Mouse (Mus musculus) small intestine, adult 2 months (tissue): ENCODE measurements around the gene Ddx50. TPM values are rescaled to one million over a fixed set of nuclear protein-coding genes. Genes with fewer than 3 reads are reported as not detected.

ENCODE experiments used
- H3K27ac ChIP-seq: fragments of 200-500 bp; 2 replicates; pipeline ENCODE4 v1.5.1; 2012; ENCODE audit warnings: low read depth, low read length, control low read depth, inconsistent platforms; ENCODE audit not compliant: insufficient read depth
- H3K27me3 ChIP-seq: fragments of 200-500 bp; 2 replicates; pipeline ENCODE4 v1.6.1; 2012; ENCODE audit warnings: mild to moderate bottlenecking, moderate library complexity, low read length, inconsistent platforms; ENCODE audit not compliant: control insufficient read depth, insufficient read depth
- H3K36me3 ChIP-seq: fragments of 200-500 bp; 2 replicates; pipeline ENCODE4 v1.6.1; 2012; ENCODE audit warnings: mild to moderate bottlenecking, low read length, control low read depth, inconsistent platforms; ENCODE audit not compliant: control insufficient read depth, insufficient read depth
- H3K4me1 ChIP-seq: fragments of 200-500 bp; 2 replicates; pipeline ENCODE4 v1.6.1; 2012; ENCODE audit warnings: low read length, inconsistent platforms, mixed read lengths; ENCODE audit not compliant: control insufficient read depth, insufficient read depth, insufficient read length
- H3K4me3 ChIP-seq: fragments of 200-500 bp; 2 replicates; pipeline ENCODE4 v1.5.1; 2012; ENCODE audit warnings: low read depth, mild to moderate bottlenecking, control low read depth, inconsistent platforms, low read length, moderate library complexity
- CTCF ChIP-seq: fragments of 200-500 bp; IDR thresholded peaks from 2 replicates; pipeline ENCODE4 v1.5.1; 2012; ENCODE audit warnings: low read depth, mild to moderate bottlenecking, control low read depth, inconsistent platforms, low read length, moderate library complexity, mixed read lengths; ENCODE audit not compliant: insufficient replicate concordance, insufficient read length; ENCODE audit errors: extremely low read depth
- POLR2A ChIP-seq: fragments of 200-500 bp; IDR thresholded peaks from 2 replicates; pipeline ENCODE4 v1.6.1; 2012; ENCODE audit warnings: low read depth, mild to moderate bottlenecking, control low read depth, inconsistent platforms, low read length, moderate library complexity
- WGBS: fragments of 180-500 bp; shearing (Covaris S2); methylation state at CpG from one replicate; pipeline ENCODE4 v1.1.7; 2018; 5-methylcytosine and 5-hydroxymethylcytosine counted together
- polyA plus RNA-seq: library from polyadenylated mRNA; depleted of rRNA; stranded (reverse); fragments of >200 nt; gene quantifications from 2 replicates; pipeline ENCODE4 v1.2.3, GENCODE M21; 2012; rRNA removed

Ddx50 gene
- 1.3 and 2.8 TPM in 2 replicates for polyA plus RNA-seq

GRCm38 (mm10) chr10:62650881-62651810 lies at the start of gene Ddx50:
TSS of gene Ddx50 (minus strand) at chr10:62651218.
- under 1% methylated on average over 89 of the region's 89 CpGs for WGBS
- no peaks in the 10 kb centered on the region for H3K27me3 ChIP-seq
- peak within 1 kb of the TSS; percentile 83 for H3K4me3 ChIP-seq
- H3K36me3 ChIP-seq: peaks cover 6% of the 10 kb centered on the region
- H3K27ac ChIP-seq: peak within 1 kb of the TSS; percentile 80
- H3K4me1 ChIP-seq: no peaks in the 10 kb centered on the region
- TF ChIP-seq POLR2A (peak; percentile 49), CTCF (no peak)

GRCm38 (mm10) chr10:62692771-62693170 lies 41.8 kb upstream of the Ddx50 start:
- no peaks in the 10 kb centered on the region for H3K27me3 ChIP-seq
- no peak overlapping the region for H3K4me3 ChIP-seq
- no peaks in the 10 kb centered on the region for H3K36me3 ChIP-seq
- no peaks in the 10 kb centered on the region for H3K4me1 ChIP-seq
- WGBS: 52% methylated on average over 8 of the region's 8 CpGs
- H3K27ac ChIP-seq: no peak overlapping the region
- TF ChIP-seq POLR2A: no peak
- TF ChIP-seq CTCF: no peak

GRCm38 (mm10) chr10:62692244-62692643 lies 41.2 kb upstream of the Ddx50 start:
- no peaks in the 10 kb centered on the region for H3K27me3 ChIP-seq
- 75% methylated on average over 3 of the region's 3 CpGs for WGBS
- H3K27ac ChIP-seq: no peak overlapping the region
- H3K36me3 ChIP-seq: no peaks in the 10 kb centered on the region
- no peaks in the 10 kb centered on the region for H3K4me1 ChIP-seq
- H3K4me3 ChIP-seq: no peak overlapping the region
- no peak for TF ChIP-seq CTCF
- TF ChIP-seq POLR2A: no peak

GRCm38 (mm10) chr10:62687032-62687674 lies 36.1 kb upstream of the Ddx50 start:
- WGBS: 81% methylated on average over 15 of the region's 15 CpGs
- Histone ChIP-seq H3K4me3 (no peak overlapping the region), H3K4me1 (no peaks in the 10 kb centered on the region), H3K27ac (no peak overlapping the region), H3K36me3 (no peaks in the 10 kb centered on the region), H3K27me3 (no peaks in the 10 kb centered on the region; the same call in 1 of the 2 replicates)
- TF ChIP-seq CTCF: no peak
- TF ChIP-seq POLR2A: no peak

GRCm38 (mm10) chr10:62683043-62683442 lies 32.0 kb upstream of the Ddx50 start:
- WGBS: 44% methylated on average over 5 of the region's 5 CpGs
- TF ChIP-seq POLR2A: no peak
- peak; percentile 63; the same call in 1 of the 2 replicates for TF ChIP-seq CTCF
- no peaks in the 10 kb centered on the region for H3K36me3 ChIP-seq

GRCm38 (mm10) chr10:62679833-62680232 lies 28.8 kb upstream of the Ddx50 start:
- no peaks in the 10 kb centered on the region for H3K4me1 ChIP-seq
- H3K36me3 ChIP-seq: no peaks in the 10 kb centered on the region
- no peak overlapping the region for H3K27ac ChIP-seq
- H3K4me3 ChIP-seq: no peak overlapping the region
- no peaks in the 10 kb centered on the region; the same call in 1 of the 2 replicates for H3K27me3 ChIP-seq
- no peak for TF ChIP-seq CTCF
- no peak for TF ChIP-seq POLR2A
- 74% methylated on average over 1 of the region's 1 CpGs for WGBS

More at GRCm38 (mm10) chr10:62683043-62683442, 32.0 kb upstream of the Ddx50 start:
- no peak overlapping the region for H3K27ac ChIP-seq
- no peaks in the 10 kb centered on the region; the same call in 1 of the 2 replicates for H3K27me3 ChIP-seq
- H3K4me3 ChIP-seq: no peak overlapping the region
- no peaks in the 10 kb centered on the region for H3K4me1 ChIP-seq

- TF ChIP-seq POLR2A (no peak), CTCF (no peak)
- 33% methylated on average over 5 of the region's 5 CpGs for WGBS
- H3K36me3 ChIP-seq: no peaks in the 10 kb centered on the region
- no peak overlapping the region for H3K27ac ChIP-seq
- H3K4me3 ChIP-seq: no peak overlapping the region
- no peaks in the 10 kb centered on the region for H3K4me1 ChIP-seq
- no peaks in the 10 kb centered on the region; the same call in 1 of the 2 replicates for H3K27me3 ChIP-seq
These were observed 26.3 kb upstream of the Ddx50 start for GRCm38 (mm10) chr10:62677329-62677728.
